Mouse (Mus musculus) limb, embryonic 10.5 days (tissue): ENCODE results near the gene Ctf1. TPM values are rescaled to one million over a fixed set of nuclear protein-coding genes. Genes with fewer than 3 reads are reported as not detected.

Experiments used
- DNase-seq: peaks from one replicate; pipeline ENCODE4 v3.0.0-alpha.2; 2017; ENCODE audit warnings: low spot score
- H3K27ac ChIP-seq: fragments of 300-500 bp; sonication (generic); 2 replicates; pipeline ENCODE4 v1.5.1; 2016; ENCODE audit warnings: mild to moderate bottlenecking
- H3K27me3 ChIP-seq: fragments of 300-500 bp; sonication (generic); 2 replicates; pipeline ENCODE4 v1.6.1; 2016; ENCODE audit warnings: low read depth, mild to moderate bottlenecking; ENCODE audit not compliant: poor library complexity, severe bottlenecking
- H3K36me3 ChIP-seq: fragments of 300-500 bp; sonication (generic); 2 replicates; pipeline ENCODE4 v1.6.1; 2016; ENCODE audit warnings: mild to moderate bottlenecking, moderate library complexity
- H3K4me1 ChIP-seq: fragments of 300-500 bp; sonication (generic); 2 replicates; pipeline ENCODE4 v1.6.1; 2016
- H3K4me3 ChIP-seq: fragments of 300-500 bp; sonication (generic); 2 replicates; pipeline ENCODE4 v1.5.1; 2016; ENCODE audit warnings: mild to moderate bottlenecking, moderate library complexity
- H3K9me3 ChIP-seq: fragments of 300-500 bp; sonication (generic); replicated peaks from 2 replicates; pipeline ENCODE4 v1.6.1; 2016; ENCODE audit warnings: mild to moderate bottlenecking
- WGBS: fragments of 180-500 bp; shearing (Covaris S2); methylation state at CpG from one replicate; pipeline ENCODE4 v1.1.7; 2016; 5-methylcytosine and 5-hydroxymethylcytosine counted together
- polyA plus RNA-seq: library from polyadenylated mRNA; unstranded; fragments of >200 nt; fragmentation: Nextera tagmentation; extraction: Ambion mirVana; gene quantifications from 2 replicates; pipeline ENCODE4 v1.2.1, GENCODE M21; 2016

Gene Ctf1
- 11.1 and 14.2 TPM in 2 replicates for polyA plus RNA-seq

DNA sequence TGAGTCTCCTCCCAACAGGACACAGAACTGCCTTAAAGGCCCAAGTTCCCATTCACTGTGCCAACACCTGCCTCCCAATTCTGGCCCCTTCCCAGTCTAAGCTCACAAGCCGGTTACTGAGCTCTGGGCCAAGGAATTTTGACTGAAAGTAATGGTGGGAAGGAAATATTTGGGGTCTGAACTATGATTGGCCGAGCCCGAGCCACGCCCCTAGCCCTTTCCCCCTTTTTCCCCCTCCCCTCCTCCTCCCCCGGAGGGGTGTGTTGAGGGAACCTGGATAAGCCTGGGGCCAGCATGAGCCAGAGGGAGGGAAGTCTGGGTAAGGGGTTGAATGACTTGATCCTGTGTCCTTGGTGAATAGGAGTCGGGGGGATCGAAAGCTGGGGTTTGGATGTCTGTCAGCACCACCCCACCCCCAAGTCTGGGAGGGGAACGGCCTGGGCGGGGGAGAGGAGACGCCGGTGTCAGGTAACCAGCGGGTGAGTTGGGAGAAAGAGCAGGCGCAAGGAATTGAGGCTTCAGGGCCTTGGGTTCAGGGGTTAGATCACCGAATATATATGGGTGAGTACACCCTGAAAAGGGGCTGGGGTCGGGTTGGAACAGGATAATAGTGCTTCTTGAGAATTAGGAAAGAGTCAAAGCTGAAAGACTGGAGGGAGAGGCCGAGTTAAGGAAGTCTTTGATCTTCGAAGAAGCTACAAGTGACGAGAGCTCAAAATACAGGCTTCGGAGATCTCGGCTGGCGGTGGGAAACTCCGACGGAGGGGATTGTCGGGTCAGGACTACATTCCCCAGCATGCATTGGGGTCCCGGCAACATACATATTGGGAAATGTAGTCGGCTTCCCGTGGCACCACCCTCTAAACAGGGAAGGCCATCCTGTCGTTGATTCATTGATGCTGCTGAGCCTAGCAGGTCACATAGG is at the start of gene Ctf1:
Gene Ctf1, plus strand, starts transcription at position 276 of the 925 bp plus-strand sequence.
- Histone ChIP-seq H3K27ac (peak within 1 kb of the TSS; percentile 91), H3K9me3 (no peaks in the 10 kb centered on the region), H3K27me3 (no peaks in the 10 kb centered on the region), H3K36me3 (peaks cover 11% of the 10 kb centered on the region; the same call in 1 of the 2 replicates), H3K4me3 (peak within 1 kb of the TSS; percentile 56), H3K4me1 (peaks cover 55% of the 10 kb centered on the region)
- peak; percentile 90 for DNase-seq
- WGBS: under 1% methylated on average over 28 of the region's 28 CpGs

DNA sequence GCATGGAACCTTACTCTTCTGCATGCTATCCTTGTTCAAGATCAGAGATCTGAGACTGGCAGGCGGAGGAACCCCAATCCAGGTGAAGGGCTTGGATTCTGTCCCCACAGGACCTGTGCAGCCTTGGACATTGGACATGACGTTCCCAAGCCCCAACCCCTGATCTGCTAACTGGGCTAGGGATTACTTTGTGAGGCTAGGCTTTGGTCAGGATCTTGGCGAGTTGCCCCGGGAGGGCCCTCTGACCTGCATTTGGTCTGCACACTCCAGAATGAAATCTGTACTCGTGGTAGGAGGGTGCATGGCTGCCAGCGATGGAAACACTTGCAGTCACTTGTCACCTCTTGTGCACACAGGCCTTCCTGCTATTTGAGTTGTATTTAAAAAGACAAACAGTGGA is 49.6 kb upstream of the Ctf1 start:
- no peaks in the 10 kb centered on the region for H3K4me1 ChIP-seq
- H3K36me3 ChIP-seq: peaks cover 34% of the 10 kb centered on the region
- no peak for DNase-seq
- H3K27ac ChIP-seq: no peak overlapping the region
- H3K4me3 ChIP-seq: no peak overlapping the region
- H3K27me3 ChIP-seq: no peaks in the 10 kb centered on the region
- no peaks in the 10 kb centered on the region for H3K9me3 ChIP-seq
- WGBS: 89% methylated on average over 6 of the region's 6 CpGs

DNA sequence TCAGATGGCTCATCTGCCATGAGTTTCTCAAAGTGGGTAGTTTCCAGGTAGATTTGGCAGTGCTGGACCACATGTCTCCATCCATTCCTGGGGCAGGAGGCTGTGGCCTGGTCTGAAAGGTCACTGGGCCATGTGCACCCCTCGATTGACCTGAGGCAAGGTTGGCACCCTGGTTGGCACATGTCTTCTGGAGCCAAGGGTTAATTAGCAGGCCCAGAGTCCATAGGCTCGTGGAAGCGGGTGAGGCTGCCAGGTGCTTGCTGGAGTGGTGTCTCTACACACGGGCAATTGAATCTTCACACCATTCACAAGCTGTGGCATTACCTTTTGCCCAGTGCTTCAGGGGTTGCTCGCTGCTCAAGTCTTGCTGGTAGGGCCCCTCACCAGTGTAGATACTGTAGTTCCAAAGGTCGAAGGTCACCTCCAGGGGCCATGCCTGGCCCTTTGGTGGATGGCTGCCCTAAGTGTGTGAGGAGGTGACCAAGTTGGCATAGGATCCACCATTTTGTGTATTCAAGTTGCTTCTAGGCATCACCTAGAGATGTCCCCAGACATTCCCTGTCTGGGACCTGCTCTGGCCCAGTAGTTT is 46.4 kb upstream of the Ctf1 start:
- no peak for DNase-seq
- peaks cover 34% of the 10 kb centered on the region for H3K36me3 ChIP-seq

DNA sequence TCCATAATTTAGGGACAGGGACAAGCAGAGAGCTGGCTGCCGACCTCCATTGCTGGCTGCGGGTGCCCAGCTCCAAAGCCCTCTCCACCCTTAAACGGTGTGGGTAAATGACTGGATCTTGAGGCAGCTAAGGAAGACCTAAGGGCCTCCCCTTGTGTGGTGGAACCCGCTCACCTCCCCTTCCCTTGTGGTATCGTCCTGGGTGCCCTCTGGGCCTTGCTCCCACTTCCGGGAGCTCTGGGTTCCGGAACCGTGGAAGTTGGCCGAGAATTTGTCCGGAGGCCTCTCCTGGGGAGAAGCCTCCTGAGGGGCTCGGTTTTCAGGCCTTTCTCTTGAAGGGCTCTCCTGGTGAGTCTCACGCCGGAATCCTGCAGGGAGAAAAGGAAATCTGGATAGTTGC is 45.9 kb upstream of the Ctf1 start:
- no peaks in the 10 kb centered on the region for H3K9me3 ChIP-seq
- no peaks in the 10 kb centered on the region for H3K4me1 ChIP-seq
- WGBS: 93% methylated on average over 13 of the region's 13 CpGs
- DNase-seq: no peak
- no peaks in the 10 kb centered on the region for H3K27me3 ChIP-seq
- peaks cover 34% of the 10 kb centered on the region for H3K36me3 ChIP-seq
- H3K27ac ChIP-seq: no peak overlapping the region
- H3K4me3 ChIP-seq: no peak overlapping the region

More for the DNA sequence above, 46.4 kb upstream of the Ctf1 start:
- no peak overlapping the region for H3K4me3 ChIP-seq
- WGBS: 96% methylated on average over 6 of the region's 6 CpGs
- no peaks in the 10 kb centered on the region for H3K27me3 ChIP-seq
- no peak overlapping the region for H3K27ac ChIP-seq
- no peaks in the 10 kb centered on the region for H3K4me1 ChIP-seq
- no peaks in the 10 kb centered on the region for H3K9me3 ChIP-seq

DNA sequence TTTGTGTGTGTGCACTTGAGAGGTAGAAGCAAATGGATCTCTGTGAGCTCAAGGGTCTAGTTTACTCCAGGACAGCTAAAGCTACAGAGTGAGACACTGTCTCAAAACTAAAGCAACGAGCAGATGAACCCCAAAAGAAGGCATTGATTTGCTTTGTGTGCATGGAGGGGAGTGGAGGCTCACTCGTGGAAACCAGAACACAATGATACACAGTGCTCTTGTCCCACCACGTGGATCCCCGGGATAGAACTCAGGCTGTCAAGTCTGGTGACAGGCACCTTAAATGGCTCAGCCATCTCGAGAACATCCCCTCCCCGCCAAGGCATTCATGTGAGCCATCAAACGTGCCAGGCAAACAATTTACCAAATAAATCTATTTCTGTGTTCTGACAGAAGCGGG is 45.4 kb upstream of the Ctf1 start:
- H3K36me3 ChIP-seq: peaks cover 34% of the 10 kb centered on the region
- no peak for DNase-seq
- no peak overlapping the region for H3K4me3 ChIP-seq

DNA sequence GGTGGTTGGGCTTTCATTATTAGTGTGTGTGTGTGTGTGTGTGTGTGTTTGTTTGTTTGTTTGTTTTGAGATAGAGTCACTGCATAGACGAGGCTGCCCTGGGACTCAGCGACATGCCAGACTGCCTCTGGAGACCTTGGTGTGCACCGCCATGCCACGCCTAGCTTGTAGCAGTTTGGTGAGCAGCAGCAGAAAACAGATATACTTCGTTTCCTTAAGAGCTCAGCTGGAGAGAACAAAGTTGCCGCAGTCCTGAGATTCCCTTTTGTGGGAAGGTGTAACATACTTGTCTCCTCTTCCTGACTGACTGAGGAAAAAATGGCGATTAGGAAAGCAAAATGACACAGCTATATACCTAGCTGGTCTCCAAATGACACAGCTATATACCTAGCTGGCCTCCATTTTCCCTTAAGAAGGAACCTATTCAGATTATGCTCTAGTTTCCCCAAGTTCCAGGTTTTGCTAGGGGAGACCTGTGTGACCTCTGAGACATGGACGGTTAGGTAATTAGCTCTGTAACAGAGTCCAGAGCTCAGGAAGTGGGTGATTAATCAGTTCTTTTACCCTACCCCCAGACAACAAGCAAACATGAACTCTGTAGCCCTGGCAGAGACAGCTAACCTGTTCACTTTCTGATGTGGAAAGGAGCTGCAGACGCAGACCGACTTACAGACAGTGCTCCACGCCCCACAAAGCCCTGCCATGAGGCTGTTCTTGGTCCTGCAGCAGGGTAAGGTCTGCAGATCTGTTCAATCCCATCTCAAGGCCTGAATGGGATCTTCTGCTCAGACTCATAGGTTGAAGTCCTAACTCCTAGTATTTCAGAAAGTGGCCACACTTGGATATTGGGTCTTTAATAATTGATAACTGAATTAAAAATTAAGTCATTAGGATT is 40.4 kb upstream of the Ctf1 start:
- no peak overlapping the region for H3K27ac ChIP-seq
- no peak for DNase-seq
- WGBS: 61% methylated on average over 11 of the region's 11 CpGs
- H3K9me3 ChIP-seq: no peaks in the 10 kb centered on the region
- H3K4me3 ChIP-seq: no peak overlapping the region
- peaks cover 9% of the 10 kb centered on the region for H3K4me1 ChIP-seq
- H3K27me3 ChIP-seq: no peaks in the 10 kb centered on the region
- peaks cover 14% of the 10 kb centered on the region for H3K36me3 ChIP-seq

More for the DNA sequence above, 45.4 kb upstream of the Ctf1 start:
- 87% methylated on average over 8 of the region's 8 CpGs for WGBS
- Histone ChIP-seq H3K27ac (no peak overlapping the region), H3K27me3 (no peaks in the 10 kb centered on the region), H3K4me1 (peaks cover 1% of the 10 kb centered on the region), H3K9me3 (no peaks in the 10 kb centered on the region)

DNA sequence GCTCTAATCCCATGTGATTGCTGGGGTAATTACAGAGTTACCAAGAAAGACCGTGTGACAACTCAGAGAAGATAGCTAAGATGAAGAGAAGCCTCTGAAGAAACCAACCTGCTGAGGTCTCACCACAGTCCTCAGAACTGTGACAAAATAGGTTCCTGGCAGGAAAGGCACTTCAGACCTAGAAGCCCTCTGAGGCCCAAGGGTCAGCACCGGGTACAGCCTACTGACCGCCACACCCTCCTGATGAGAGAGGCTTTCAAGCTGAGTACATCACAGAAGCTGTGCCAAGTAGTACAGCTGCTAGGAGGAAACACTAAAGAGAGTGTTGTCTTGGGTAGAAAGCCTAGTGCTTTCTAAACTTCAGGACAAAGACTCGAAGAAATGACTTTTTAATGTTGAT is 39.8 kb upstream of the Ctf1 start:
- Histone ChIP-seq H3K27me3 (no peaks in the 10 kb centered on the region), H3K9me3 (no peaks in the 10 kb centered on the region), H3K4me1 (peaks cover 9% of the 10 kb centered on the region), H3K27ac (no peak overlapping the region), H3K4me3 (no peak overlapping the region), H3K36me3 (peaks cover 16% of the 10 kb centered on the region)
- 71% methylated on average over 4 of the region's 4 CpGs for WGBS
- DNase-seq: no peak

DNA sequence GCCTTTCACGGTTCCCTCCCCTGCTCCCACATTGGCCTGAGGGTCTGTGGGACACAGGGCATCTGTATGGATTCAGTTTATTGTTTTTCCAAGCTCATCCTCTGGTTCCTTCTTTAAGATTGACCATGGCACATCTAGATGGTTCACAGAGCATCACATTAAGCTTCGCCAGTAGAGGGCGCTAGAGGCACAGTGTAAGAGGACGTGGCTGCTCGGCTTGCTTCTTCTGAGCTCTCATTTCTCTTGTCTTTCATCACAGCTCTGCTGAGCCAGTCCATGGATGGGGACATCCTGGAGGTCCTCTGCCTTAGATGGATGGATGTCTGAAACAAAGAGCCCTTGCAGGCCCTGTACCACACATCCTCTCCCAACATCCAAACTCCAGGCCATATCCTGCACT is 37.6 kb upstream of the Ctf1 start:
- WGBS: 3% methylated on average over 5 of the region's 5 CpGs
- Histone ChIP-seq H3K36me3 (peaks cover 16% of the 10 kb centered on the region), H3K9me3 (no peaks in the 10 kb centered on the region), H3K4me1 (peaks cover 9% of the 10 kb centered on the region), H3K27ac (no peak overlapping the region), H3K4me3 (no peak overlapping the region), H3K27me3 (no peaks in the 10 kb centered on the region)
- DNase-seq: peak; percentile 88

DNA sequence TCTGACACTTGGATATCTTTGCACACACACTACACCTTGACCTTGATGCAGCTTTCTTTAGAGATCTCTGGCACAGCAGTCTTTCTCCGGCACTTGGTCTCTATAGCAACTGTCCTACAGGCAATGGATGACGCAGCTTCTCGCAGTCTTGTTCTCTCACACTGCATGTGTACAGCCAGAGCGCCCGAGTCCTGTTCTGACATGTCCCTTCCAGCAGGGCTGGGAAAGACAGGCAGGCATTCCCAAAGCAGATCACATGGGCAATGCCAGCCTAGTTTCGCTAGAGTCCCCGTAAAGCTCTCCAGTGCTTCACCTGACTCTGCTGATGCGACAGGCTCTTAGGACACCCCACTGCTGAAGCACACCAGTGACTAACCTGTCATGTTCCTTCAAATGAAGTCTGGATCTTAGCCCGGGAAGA is 37.1 kb upstream of the Ctf1 start:
- WGBS: 81% methylated on average over 9 of the region's 9 CpGs

DNA sequence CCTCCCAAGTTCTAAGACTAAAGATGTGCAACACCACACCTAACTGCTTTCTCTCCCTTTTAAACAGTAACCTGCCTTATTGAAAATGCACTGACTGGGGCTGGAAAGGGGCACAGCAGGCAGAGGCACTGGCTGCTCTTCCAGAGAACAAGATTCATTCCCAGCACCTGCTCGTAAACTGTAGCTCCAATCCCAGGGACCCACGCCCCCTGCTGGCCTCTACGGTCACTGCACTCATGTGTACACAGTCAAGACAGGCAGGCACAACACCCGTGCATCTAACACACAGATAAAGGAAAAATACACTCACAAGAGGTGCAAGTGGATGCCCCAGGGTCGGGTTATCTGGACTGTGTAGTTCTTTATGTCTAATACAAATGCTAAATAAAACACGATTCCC is 35.5 kb upstream of the Ctf1 start:
- WGBS: 73% methylated on average over 6 of the region's 6 CpGs
- DNase-seq: peak; percentile 72
- H3K9me3 ChIP-seq: no peaks in the 10 kb centered on the region
- peaks cover 9% of the 10 kb centered on the region for H3K4me1 ChIP-seq
- H3K27me3 ChIP-seq: no peaks in the 10 kb centered on the region
- no peak overlapping the region for H3K4me3 ChIP-seq
- H3K36me3 ChIP-seq: peaks cover 16% of the 10 kb centered on the region
- no peak overlapping the region for H3K27ac ChIP-seq

More for the DNA sequence above, 37.1 kb upstream of the Ctf1 start:
- H3K36me3 ChIP-seq: peaks cover 16% of the 10 kb centered on the region
- peak; percentile 39 for DNase-seq
- H3K4me1 ChIP-seq: peaks cover 9% of the 10 kb centered on the region
- H3K27me3 ChIP-seq: no peaks in the 10 kb centered on the region
- H3K27ac ChIP-seq: no peak overlapping the region
- H3K4me3 ChIP-seq: no peak overlapping the region
- no peaks in the 10 kb centered on the region for H3K9me3 ChIP-seq

DNA sequence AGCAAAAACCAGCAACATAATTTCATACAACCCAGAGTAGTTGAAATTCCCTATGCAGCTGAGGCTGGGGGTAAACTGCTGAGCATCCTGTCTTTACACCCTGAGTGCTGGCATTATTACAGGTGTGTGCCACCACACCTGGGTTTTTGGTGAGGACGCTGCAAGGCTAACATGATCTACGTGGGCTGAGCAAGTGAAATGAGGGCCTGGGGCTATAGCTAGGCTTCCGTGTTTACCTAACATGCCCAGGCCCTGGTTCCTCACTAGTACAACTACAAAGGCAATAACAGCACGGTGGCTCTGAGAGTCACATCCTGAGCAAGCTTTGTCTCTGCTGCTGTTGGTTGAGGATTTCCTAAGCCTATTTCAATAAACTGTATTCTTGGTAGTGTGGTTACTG is 34.9 kb upstream of the Ctf1 start:
- Histone ChIP-seq H3K27me3 (no peaks in the 10 kb centered on the region), H3K36me3 (peaks cover 16% of the 10 kb centered on the region)
- 83% methylated on average over 4 of the region's 4 CpGs for WGBS

DNA sequence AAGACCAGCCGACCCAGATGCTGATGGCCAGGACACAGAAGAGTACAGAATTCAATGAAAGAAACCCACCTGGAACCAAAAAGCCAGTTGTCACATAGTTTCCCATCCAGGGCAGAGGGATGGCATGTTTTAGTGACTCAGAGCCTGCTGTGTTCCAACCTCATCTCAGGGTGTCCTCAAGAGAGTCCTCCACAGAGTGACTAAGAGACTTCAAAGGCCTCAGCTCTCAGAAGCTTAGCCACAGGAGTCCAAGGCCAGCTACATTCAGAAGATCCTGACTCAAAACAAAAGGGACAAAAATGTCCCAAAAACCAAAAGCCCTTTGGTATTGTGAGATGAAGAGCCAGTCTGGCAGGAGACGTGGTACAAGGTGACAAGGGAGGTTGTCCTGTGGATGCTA is 33.7 kb upstream of the Ctf1 start:
- Histone ChIP-seq H3K27me3 (no peaks in the 10 kb centered on the region), H3K36me3 (peaks cover 16% of the 10 kb centered on the region), H3K9me3 (no peaks in the 10 kb centered on the region), H3K4me3 (no peak overlapping the region), H3K4me1 (no peaks in the 10 kb centered on the region), H3K27ac (no peak overlapping the region)
- WGBS: 76% methylated on average over 2 of the region's 2 CpGs
- DNase-seq: no peak

More for the DNA sequence above, 34.9 kb upstream of the Ctf1 start:
- no peaks in the 10 kb centered on the region for H3K9me3 ChIP-seq
- H3K4me3 ChIP-seq: no peak overlapping the region
- no peak for DNase-seq
- no peak overlapping the region for H3K27ac ChIP-seq
- H3K4me1 ChIP-seq: peaks cover 4% of the 10 kb centered on the region
